Mouse (Mus musculus) midbrain, embryonic 15.5 days (tissue): Measurements from ENCODE around the gene Apoa4. TPM values are rescaled to one million over a fixed set of nuclear protein-coding genes. Genes with fewer than 3 reads are reported as not detected.

Source experiments
- ATAC-seq: fragments of 200-750 bp; cut with Nextera tagmentation; replicated peaks from 2 replicates; pipeline ENCODE4 v1.8.0; 2017; ENCODE audit warnings: moderate TSS enrichment
- H3K27ac ChIP-seq: fragments of 300-500 bp; sonication (generic); 2 replicates; pipeline ENCODE4 v1.5.1; 2015; ENCODE audit warnings: mild to moderate bottlenecking, inconsistent platforms
- H3K27me3 ChIP-seq: fragments of 300-500 bp; sonication (generic); replicated peaks from 2 replicates; pipeline ENCODE4 v1.6.1; 2015; ENCODE audit warnings: inconsistent platforms
- H3K36me3 ChIP-seq: fragments of 300-500 bp; sonication (generic); replicated peaks from 2 replicates; pipeline ENCODE4 v1.6.1; 2015; ENCODE audit warnings: inconsistent platforms
- H3K4me1 ChIP-seq: fragments of 300-500 bp; sonication (generic); 2 replicates; pipeline ENCODE4 v1.6.1; 2015; ENCODE audit warnings: inconsistent platforms
- H3K4me2 ChIP-seq: fragments of 300-500 bp; sonication (generic); 2 replicates; pipeline ENCODE4 v1.6.1; 2015; ENCODE audit warnings: inconsistent platforms, mild to moderate bottlenecking, moderate library complexity
- H3K4me3 ChIP-seq: fragments of 300-500 bp; sonication (generic); 2 replicates; pipeline ENCODE4 v1.5.1; 2015; ENCODE audit warnings: mild to moderate bottlenecking, inconsistent platforms
- H3K9ac ChIP-seq: fragments of 300-500 bp; sonication (generic); 2 replicates; pipeline ENCODE4 v1.6.1; 2015; ENCODE audit warnings: mild to moderate bottlenecking, inconsistent platforms
- H3K9me3 ChIP-seq: fragments of 300-500 bp; sonication (generic); 2 replicates; pipeline ENCODE4 v1.6.1; 2016; ENCODE audit warnings: inconsistent platforms
- WGBS: fragments of 180-500 bp; shearing (Covaris S2); methylation state at CpG from one replicate; pipeline ENCODE4 v1.1.7; 2015; ENCODE audit warnings: mixed read lengths; 5-methylcytosine and 5-hydroxymethylcytosine counted together
- polyA plus RNA-seq: library from polyadenylated mRNA; unstranded; fragments of >200 nt; fragmentation: Nextera tagmentation; extraction: Ambion mirVana; gene quantifications from 2 replicates; pipeline ENCODE4 v1.2.1, GENCODE M21; 2015

The Apoa4 gene
- polyA plus RNA-seq, 1 experiment from 2014 or later, result 1.0 TPM

DNA sequence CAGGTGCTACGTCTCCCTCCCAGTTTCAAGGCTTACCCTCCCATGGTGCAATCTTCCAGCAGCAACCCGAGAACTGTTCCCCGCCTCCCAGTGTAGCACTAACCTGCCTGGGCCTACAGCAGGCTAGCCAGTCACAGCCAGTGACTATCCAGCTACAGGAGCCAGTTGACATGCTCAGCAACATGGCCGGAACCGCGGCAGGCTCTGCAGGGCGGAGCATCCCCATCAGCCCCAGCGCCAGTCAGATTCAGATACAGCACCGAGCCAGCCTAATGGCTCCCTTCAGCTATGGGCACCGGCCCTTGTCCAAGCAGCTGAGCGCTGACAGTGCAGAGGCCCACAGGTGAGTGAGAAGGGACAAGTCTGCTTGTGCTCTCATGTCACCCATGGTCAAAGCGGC is 30.0 kb upstream of the Apoa4 start:
- no peak overlapping the region for H3K4me2 ChIP-seq
- H3K27ac ChIP-seq, result no peak overlapping the region
- H3K36me3 ChIP-seq, result peaks cover 21% of the 10 kb centered on the region
- no peak overlapping the region for H3K4me3 ChIP-seq
- ATAC-seq, result no peak
- H3K9me3 ChIP-seq, result no peaks in the 10 kb centered on the region
- no peaks in the 10 kb centered on the region for H3K4me1 ChIP-seq
- H3K9ac ChIP-seq, result no peak overlapping the region
- WGBS, result 96% methylated on average over 12 of the region's 12 CpGs
- H3K27me3 ChIP-seq, result no peaks in the 10 kb centered on the region

DNA sequence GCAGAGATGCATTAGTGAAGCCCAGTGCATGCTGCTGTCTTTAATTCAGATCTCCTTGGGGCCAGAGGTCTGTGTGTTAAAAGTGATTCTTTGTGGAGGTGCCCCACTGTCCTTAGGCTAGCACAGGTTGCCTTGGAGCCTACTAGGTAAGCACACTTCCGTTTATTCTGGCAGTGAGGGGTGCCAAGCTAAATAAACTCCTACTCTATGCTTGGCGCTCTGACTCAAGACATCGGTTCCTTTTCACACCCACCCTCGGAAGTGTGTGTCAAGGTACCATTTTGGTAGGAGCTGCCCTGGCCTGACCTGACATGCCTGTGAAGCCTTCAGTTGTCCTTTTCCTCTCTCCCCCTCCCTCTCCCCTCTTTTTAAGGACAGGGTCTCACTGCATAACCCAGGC is 26.2 kb upstream of the Apoa4 start:
- Histone ChIP-seq H3K9me3 (no peaks in the 10 kb centered on the region), H3K4me1 (no peaks in the 10 kb centered on the region), H3K36me3 (peaks cover 14% of the 10 kb centered on the region), H3K27me3 (no peaks in the 10 kb centered on the region), H3K4me2 (no peak overlapping the region), H3K4me3 (no peak overlapping the region), H3K9ac (no peak overlapping the region), H3K27ac (no peak overlapping the region)
- over 99% methylated on average over 4 of the region's 4 CpGs for WGBS
- no peak for ATAC-seq

DNA sequence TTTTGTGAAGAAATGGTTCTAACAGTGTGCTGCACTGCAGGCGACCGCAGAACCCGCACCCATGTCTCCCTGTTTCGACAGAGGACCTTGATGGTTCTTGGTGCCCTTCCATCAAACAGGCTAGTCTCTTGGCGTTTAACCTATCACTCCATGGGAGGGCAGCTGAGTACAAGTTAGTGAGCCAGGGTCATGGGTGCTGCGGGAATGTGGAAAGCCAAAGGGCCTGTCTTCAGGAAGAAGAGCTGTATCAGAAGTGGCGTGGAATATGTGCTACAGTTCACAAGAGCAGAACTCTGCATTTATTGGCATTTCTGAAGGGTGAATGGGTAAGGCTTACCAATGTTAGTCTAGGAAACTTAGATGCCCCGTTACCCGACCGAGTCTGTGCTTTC is 25.6 kb upstream of the Apoa4 start:
- Histone ChIP-seq H3K4me1 (no peaks in the 10 kb centered on the region), H3K27ac (no peak overlapping the region), H3K9me3 (no peaks in the 10 kb centered on the region), H3K4me2 (no peak overlapping the region), H3K27me3 (no peaks in the 10 kb centered on the region), H3K9ac (no peak overlapping the region), H3K36me3 (peaks cover 11% of the 10 kb centered on the region), H3K4me3 (no peak overlapping the region)
- WGBS, result 97% methylated on average over 10 of the region's 10 CpGs
- no peak for ATAC-seq

DNA sequence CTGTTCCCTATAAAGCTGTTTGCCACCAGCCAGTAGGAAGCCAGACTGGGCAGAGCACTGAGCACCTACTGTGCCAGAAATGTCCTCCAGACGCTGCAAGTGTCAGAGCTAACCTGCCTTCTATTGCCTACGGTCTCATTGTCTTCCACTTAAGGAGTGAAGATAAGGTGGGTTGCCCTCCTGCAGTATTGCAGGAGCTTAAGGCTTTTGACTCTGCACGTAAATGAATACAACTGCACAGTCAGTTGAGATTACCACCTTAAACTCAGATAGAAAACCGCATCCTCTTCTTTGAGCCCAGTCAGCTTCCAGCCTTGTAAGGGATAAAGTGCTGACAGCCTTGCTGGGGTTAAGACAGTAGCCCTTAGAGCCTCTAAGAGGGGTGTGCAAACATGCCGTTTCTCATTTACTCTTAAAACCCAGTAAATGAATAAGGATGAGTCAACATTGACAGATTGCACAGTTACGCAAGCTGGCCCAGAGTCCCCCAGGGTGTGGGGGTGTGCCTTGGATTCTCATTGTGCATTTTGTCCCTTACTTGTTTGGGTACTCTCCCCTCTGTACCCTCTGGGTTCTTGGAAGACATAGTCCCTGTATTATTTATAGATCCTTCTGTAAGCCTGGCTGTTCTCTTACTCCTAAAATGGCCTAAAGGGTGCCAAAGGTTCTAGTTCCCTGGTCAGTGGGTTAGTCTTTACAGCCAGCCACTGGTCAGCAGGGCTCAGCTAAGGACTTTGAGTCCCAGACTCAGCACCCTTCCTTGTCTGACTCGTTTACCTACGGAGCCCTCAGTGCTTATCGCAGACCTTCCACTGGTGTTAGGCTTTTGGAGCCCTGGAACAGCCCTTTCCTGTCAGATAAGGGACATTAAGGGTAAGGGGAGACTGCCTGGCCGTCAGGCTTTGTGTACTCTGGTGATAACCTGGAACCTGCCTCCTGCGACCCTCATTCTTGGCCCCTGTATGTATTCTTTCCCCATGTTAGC is 24.9 kb upstream of the Apoa4 start:
- H3K27ac ChIP-seq, result no peak overlapping the region
- no peak overlapping the region for H3K9ac ChIP-seq
- no peak overlapping the region for H3K4me3 ChIP-seq
- H3K4me2 ChIP-seq, result no peak overlapping the region
- H3K4me1 ChIP-seq, result no peaks in the 10 kb centered on the region
- no peaks in the 10 kb centered on the region for H3K9me3 ChIP-seq
- ATAC-seq, result no peak
- H3K27me3 ChIP-seq, result no peaks in the 10 kb centered on the region
- 83% methylated on average over 11 of the region's 11 CpGs for WGBS
- H3K36me3 ChIP-seq, result peaks cover 17% of the 10 kb centered on the region

DNA sequence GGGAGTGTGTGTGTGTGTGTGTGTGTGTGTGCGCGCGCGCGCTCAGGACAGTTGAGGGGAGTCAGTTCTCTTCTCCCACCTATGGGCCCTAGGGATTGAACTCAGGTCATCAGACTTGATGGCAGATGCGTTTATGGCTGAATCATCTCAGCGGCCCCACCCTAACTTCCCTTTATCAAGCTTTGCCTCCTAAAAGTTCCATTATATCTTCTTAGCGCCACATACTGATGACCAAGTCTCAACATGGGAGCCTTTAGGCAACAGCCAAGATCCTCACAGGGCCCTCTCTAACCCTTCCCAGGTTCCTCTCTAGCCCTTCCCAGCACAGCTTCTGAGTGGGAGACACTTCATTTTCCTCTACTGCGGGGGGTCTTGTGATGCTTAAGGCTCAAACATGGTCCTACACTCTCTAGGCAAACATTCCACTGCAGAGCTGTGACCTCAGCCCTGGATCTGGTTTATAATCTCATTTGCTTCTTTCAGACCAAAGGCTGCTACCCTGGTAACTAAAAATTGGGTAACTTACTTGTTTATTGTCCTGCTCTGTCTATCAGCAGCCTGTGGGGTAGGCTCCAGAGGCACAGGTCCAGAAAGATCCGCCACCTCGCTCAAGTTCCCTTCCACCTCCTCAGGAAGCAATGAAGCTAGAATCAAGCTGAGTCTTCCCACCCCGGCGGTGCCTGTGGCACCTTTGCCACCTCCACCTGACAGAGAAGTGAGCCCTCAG is 23.6 kb upstream of the Apoa4 start:
- Histone ChIP-seq H3K27ac (no peak overlapping the region), H3K9ac (no peak overlapping the region), H3K4me3 (no peak overlapping the region), H3K27me3 (no peaks in the 10 kb centered on the region), H3K4me1 (no peaks in the 10 kb centered on the region), H3K9me3 (no peaks in the 10 kb centered on the region), H3K4me2 (no peak overlapping the region), H3K36me3 (peaks cover 24% of the 10 kb centered on the region; the same call in 1 of the 2 replicates)
- no peak for ATAC-seq
- WGBS, result 94% methylated on average over 13 of the region's 13 CpGs

DNA sequence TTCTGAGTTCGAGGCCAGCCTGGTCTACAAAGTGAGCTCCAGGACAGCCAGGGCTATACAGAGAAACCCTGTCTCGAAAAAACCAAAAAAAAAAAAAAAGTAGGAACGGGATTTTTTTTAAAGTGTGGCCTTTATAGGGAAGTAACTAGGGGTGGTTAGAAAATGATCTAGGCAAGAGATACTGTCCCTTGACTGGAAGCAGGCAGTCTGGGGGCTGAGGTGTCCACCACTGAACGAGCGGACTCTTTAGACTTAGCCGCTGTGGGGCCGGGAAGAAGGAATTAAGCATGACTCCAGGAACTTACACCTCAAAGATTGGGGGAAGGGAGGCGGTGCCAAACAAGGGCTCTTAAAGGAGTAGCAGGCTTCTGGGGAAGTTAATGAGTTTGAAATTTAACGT is 22.3 kb upstream of the Apoa4 start:
- H3K9ac ChIP-seq, result no peak overlapping the region
- no peak for ATAC-seq
- H3K9me3 ChIP-seq, result no peaks in the 10 kb centered on the region
- no peaks in the 10 kb centered on the region for H3K27me3 ChIP-seq
- peaks cover 21% of the 10 kb centered on the region; the same call in 1 of the 2 replicates for H3K36me3 ChIP-seq
- WGBS, result 81% methylated on average over 9 of the region's 9 CpGs
- no peak overlapping the region for H3K4me2 ChIP-seq
- no peak overlapping the region for H3K27ac ChIP-seq
- H3K4me3 ChIP-seq, result no peak overlapping the region
- no peaks in the 10 kb centered on the region for H3K4me1 ChIP-seq

DNA sequence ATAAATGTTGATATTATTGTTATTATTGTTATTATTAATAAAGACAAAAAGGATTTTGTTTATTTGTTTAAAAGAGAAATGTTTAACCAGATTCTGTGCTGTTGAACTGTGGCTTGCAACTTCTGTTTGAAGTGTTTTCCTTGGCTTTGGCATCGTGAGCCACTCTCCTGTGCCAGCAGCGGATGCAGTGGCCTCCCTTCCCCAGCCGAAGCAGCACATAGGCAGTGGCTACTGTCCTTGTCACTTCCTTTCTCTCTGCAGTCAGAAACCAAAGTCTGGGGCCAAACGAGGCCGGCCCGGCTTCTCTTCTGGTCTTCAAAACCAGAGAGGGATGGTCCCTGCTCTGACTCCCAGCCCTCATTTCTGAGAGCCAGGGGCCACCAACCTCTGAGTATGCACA is 17.4 kb upstream of the Apoa4 start:
- Histone ChIP-seq H3K36me3 (peaks cover 21% of the 10 kb centered on the region; the same call in 1 of the 2 replicates), H3K27me3 (no peaks in the 10 kb centered on the region), H3K9ac (no peak overlapping the region), H3K4me3 (no peak overlapping the region), H3K9me3 (no peaks in the 10 kb centered on the region), H3K27ac (no peak overlapping the region), H3K4me1 (no peaks in the 10 kb centered on the region), H3K4me2 (no peak overlapping the region)
- WGBS, result 88% methylated on average over 6 of the region's 6 CpGs
- ATAC-seq, result no peak

DNA sequence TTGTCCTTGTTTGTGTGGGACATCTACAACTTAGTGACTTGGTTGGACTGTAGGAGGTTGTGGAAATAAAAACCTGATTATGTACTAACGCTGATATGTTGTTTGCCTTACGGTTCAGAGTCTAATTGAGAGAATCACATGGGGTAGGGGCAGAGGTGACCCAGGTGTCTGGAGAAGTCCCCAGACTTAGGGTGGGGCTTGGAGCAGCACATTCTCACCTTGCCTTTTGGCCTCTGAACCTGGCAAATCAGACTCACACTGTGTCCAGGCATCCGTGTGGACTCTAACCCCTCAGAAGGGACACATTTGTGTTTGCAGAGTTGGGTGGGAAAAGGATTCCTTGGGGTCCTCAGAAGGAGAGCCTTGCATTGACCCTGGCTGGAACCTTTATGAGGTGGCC is 16.4 kb upstream of the Apoa4 start:
- 93% methylated on average over 3 of the region's 3 CpGs for WGBS

DNA sequence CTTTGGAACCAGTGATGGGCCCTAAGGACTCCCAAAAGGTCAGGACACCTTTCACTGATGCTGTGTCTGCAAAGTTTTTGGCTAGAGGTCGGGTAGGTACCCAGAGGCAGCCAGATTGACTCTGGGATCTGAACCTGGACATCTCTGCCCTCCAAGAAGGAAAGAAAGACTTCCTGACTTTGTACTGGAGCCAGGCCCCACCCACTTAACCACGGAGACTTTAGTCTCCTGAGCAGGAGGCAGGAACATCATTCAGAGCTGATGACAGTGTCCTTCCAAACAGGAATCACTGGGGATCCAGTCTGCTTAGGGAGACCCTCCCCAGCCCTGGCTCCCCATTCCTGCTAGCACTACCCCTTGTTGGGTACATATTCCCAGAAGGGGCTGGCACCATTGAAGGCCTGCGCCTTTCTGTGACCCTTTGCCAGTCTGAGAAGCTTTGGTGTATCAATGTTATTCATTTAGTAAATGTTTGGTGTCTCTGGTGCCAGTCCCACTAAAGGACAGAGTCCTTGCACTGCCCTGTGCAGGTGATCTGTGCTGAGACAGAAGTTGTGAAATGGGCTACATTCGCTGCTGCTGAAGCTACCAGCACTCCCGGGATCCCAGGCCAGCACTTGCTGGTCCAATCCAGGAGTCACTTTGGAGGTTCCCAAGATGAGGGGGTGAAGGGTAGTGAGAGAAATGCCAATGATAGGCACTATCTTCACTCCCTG is 15.4 kb upstream of the Apoa4 start:
- no peak overlapping the region for H3K4me3 ChIP-seq
- H3K4me2 ChIP-seq, result no peak overlapping the region
- H3K36me3 ChIP-seq, result peaks cover 21% of the 10 kb centered on the region; the same call in 1 of the 2 replicates
- 73% methylated on average over 5 of the region's 5 CpGs for WGBS
- no peaks in the 10 kb centered on the region for H3K27me3 ChIP-seq
- ATAC-seq, result no peak
- no peak overlapping the region for H3K27ac ChIP-seq
- 0 out of 2 replicates have a peak, but pooled peaks cover 3% of the 10 kb centered on the region for H3K4me1 ChIP-seq
- no peaks in the 10 kb centered on the region for H3K9me3 ChIP-seq
- H3K9ac ChIP-seq, result no peak overlapping the region

More for the DNA sequence above, 16.4 kb upstream of the Apoa4 start:
- no peak overlapping the region for H3K4me3 ChIP-seq
- H3K36me3 ChIP-seq, result peaks cover 21% of the 10 kb centered on the region; the same call in 1 of the 2 replicates
- no peak for ATAC-seq
- no peak overlapping the region for H3K9ac ChIP-seq
- no peak overlapping the region for H3K4me2 ChIP-seq
- no peaks in the 10 kb centered on the region for H3K9me3 ChIP-seq
- no peaks in the 10 kb centered on the region for H3K27me3 ChIP-seq
- no peak overlapping the region for H3K27ac ChIP-seq
- no peaks in the 10 kb centered on the region for H3K4me1 ChIP-seq

DNA sequence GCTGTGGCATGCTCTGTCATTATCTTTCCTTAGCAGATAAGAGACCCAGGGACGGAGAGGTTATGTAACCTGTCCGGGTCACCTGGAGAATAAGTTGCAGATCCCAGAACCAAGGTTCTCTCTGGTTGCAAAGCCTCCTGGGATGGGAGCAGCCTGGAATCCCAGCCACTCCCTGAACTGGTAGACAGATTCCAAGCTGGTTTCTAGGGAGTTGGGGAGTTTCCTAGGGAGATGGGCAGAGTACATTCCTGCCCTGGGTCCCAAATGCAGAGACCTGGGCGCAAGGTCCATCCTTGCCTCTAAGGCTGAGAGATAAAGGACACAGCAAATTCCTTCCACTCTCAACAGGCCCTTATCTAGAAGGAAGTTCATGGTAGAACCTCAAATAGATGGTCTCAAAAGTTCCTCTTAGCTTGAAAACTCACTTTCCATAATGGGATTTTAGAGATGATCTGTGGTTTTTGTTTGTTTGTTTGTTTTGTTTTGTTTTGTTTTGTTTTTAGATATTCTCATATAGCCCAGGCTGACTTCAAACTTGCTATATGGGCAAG is 13.4 kb upstream of the Apoa4 start:
- Histone ChIP-seq H3K27me3 (no peaks in the 10 kb centered on the region), H3K4me2 (no peak overlapping the region), H3K27ac (no peak overlapping the region), H3K4me1 (peaks cover 8% of the 10 kb centered on the region), H3K9ac (no peak overlapping the region), H3K36me3 (peaks cover 5% of the 10 kb centered on the region; the same call in 1 of the 2 replicates), H3K9me3 (no peaks in the 10 kb centered on the region), H3K4me3 (no peak overlapping the region)
- WGBS, result 86% methylated on average over 3 of the region's 3 CpGs
- ATAC-seq, result no peak

DNA sequence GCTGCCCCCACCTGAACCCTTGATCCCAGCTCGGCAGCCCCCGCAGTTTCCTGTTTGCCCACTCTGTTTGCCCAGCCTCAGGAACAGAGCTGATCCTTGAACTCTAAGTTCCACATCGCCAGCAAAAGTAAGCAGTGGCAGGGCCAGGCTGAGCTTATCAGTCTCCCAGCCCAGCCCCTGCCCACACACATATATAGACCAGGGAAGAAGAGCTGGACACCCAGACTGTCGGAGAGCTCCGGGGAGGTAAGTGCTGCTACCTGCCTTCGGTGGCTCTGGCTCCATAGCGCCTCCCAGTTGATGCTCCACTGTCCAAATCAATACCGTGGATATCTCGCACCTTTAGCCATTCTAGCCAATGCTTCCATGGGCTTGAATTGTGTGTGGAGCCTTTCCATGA is 12.0 kb upstream of the Apoa4 start, which contains the start of gene Apoa1:
Gene Apoa1 (plus strand): TSS at position 90 of the 400 bp plus-strand sequence.
- Histone ChIP-seq H3K9me3 (no peaks in the 10 kb centered on the region), H3K9ac (no peak within 1 kb of the TSS), H3K4me3 (no peak within 1 kb of the TSS), H3K27ac (no peak within 1 kb of the TSS), H3K27me3 (no peaks in the 10 kb centered on the region), H3K4me1 (peaks cover 8% of the 10 kb centered on the region), H3K4me2 (no peak within 1 kb of the TSS), H3K36me3 (no peaks in the 10 kb centered on the region)
- 71% methylated on average over 9 of the region's 9 CpGs for WGBS
- no peak for ATAC-seq
